13 mouse cellular contexts compared by ENCODE assay signal in the genomic region with DNA sequence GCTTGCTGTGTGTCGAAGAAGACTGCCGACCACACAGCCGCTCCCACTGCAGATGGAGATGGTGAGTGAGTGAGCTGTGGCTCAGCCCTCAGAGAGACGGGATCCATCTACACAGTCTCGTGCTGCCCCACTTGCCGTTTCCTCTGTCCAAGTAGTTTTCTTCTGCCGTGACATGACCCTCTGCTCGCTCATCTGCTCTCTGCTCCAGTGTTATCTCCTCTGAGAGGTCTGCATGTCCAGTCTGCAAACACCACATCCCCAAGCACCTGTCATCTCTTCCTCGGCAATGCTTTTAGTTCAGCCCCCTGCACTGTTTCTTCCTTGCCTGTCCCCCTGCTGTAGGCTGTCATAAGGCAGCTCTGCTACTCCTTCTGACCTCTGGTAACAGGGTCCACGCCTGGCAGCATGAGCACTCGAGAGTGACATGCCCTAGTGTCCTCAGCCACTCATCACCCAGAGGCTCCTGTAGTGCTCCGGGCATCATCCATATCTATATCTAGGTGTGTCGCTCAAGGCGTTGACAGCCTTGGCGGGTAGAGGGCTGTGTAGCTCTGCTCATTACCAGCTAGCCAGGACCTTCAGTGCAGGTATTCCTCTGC. TPM values are rescaled to one million over a fixed set of nuclear protein-coding genes. Genes with fewer than 3 reads are reported as not detected.
"Had no signal": no experiment of that assay in that cellular context is flagged by ENCODE, and none has a peak within 500 bp of the region (broad histone marks: within the 10 kb centered on the region; RNA-seq: fewer than 3 reads in every experiment).

No protein-coding gene starts in this region.

- H3K9me3 ChIP-seq: liver, embryonic 13.5 days had no signal

- DNase-seq: kidney, postnatal 10 days; kidney, postnatal 36 days; layer of hippocampus, postnatal 36 days; liver, embryonic 13.5 days; lung, adult 2 months; lung, postnatal 14 days; lung, postnatal 4 days; midbrain, embryonic 14.5 days; thymus, adult 18-20 months; thymus, postnatal 36 days had no signal

- H3K9ac ChIP-seq: liver, embryonic 13.5 days had no signal

- H3K4me2 ChIP-seq: liver, embryonic 13.5 days; midbrain, embryonic 11.5 days had no signal

- H3K27me3 ChIP-seq: liver, embryonic 13.5 days had no signal

- H3K27ac ChIP-seq: left cerebral cortex, adult 2 months; liver, embryonic 13.5 days had no signal

- H3K4me3 ChIP-seq: left cerebral cortex, adult 2 months; liver, embryonic 13.5 days had no signal

RNA-seq across cellular contexts. Expression of a gene that starts 13.7 kb away (rescaled TPM):
- total RNA-seq: liver, adult 2 months had no signal
